Mouse (Mus musculus) ES-Bruce4 (cell line): ENCODE data around the gene Lck.

Experiments
- CTCF ChIP-seq: IDR thresholded peaks from one replicate; pipeline ENCODE4 v1.8.1; 2011; ENCODE audit warnings: low read depth, low read length
- EP300 ChIP-seq: IDR thresholded peaks from 2 replicates; pipeline ENCODE4 v1.6.1; 2011; ENCODE audit warnings: low read depth, low read length; ENCODE audit not compliant: insufficient read depth
- POLR2A ChIP-seq: IDR thresholded peaks from one replicate; pipeline ENCODE4 v1.8.1; 2011; ENCODE audit warnings: low read length; ENCODE audit not compliant: insufficient read depth

GRCm38 (mm10) chr4:129498941-129499340 lies 74.5 kb downstream of the Lck start:
- TF ChIP-seq CTCF = no peak
- TF ChIP-seq EP300 = no peak
- no peak for TF ChIP-seq POLR2A
